Mouse (Mus musculus) hindbrain, embryonic 15.5 days (tissue): ENCODE measurements around the gene Sars2. TPM values are rescaled to one million over a fixed set of nuclear protein-coding genes. Genes with fewer than 3 reads are reported as not detected.

Experiments
- ATAC-seq: fragments of 200-750 bp; cut with Nextera tagmentation; 2 replicates; pipeline ENCODE4 v1.8.0; 2017; ENCODE audit warnings: low read depth, moderate number of reproducible peaks, moderate TSS enrichment; ENCODE audit not compliant: low FRiP score
- H3K27ac ChIP-seq: fragments of 300-500 bp; sonication (generic); replicated peaks from 2 replicates; pipeline ENCODE4 v1.5.1; 2015; ENCODE audit warnings: mild to moderate bottlenecking, inconsistent platforms
- H3K27me3 ChIP-seq: fragments of 300-500 bp; sonication (generic); 2 replicates; pipeline ENCODE4 v1.6.1; 2015; ENCODE audit warnings: control low read depth, inconsistent platforms
- H3K36me3 ChIP-seq: fragments of 300-500 bp; sonication (generic); 2 replicates; pipeline ENCODE4 v1.6.1; 2015; ENCODE audit warnings: control low read depth, inconsistent platforms
- H3K4me1 ChIP-seq: fragments of 300-500 bp; sonication (generic); replicated peaks from 2 replicates; pipeline ENCODE4 v1.6.1; 2015; ENCODE audit warnings: control low read depth, inconsistent platforms
- H3K4me2 ChIP-seq: fragments of 300-500 bp; sonication (generic); 2 replicates; pipeline ENCODE4 v1.6.1; 2015; ENCODE audit warnings: moderate library complexity, mild to moderate bottlenecking, inconsistent platforms
- H3K4me3 ChIP-seq: fragments of 300-500 bp; sonication (generic); 2 replicates; pipeline ENCODE4 v1.5.1; 2015; ENCODE audit warnings: mild to moderate bottlenecking, inconsistent platforms
- H3K9ac ChIP-seq: fragments of 300-500 bp; sonication (generic); 2 replicates; pipeline ENCODE4 v1.6.1; 2015; ENCODE audit warnings: inconsistent platforms
- H3K9me3 ChIP-seq: fragments of 300-500 bp; sonication (generic); 2 replicates; pipeline ENCODE4 v1.6.1; 2016; ENCODE audit warnings: control low read depth, inconsistent platforms
- WGBS: fragments of 180-500 bp; shearing (Covaris S2); methylation state at CpG from one replicate; pipeline ENCODE4 v1.1.7; 2015; 5-methylcytosine and 5-hydroxymethylcytosine counted together
- polyA plus RNA-seq: library from polyadenylated mRNA; unstranded; fragments of >200 nt; fragmentation: Nextera tagmentation; extraction: Ambion mirVana; gene quantifications from 2 replicates; pipeline ENCODE4 v1.2.1, GENCODE M21; 2015

The Sars2 gene
- polyA plus RNA-seq, 1 experiment from 2014 or later = 19.5 TPM

- 96% methylated on average over 9 of the region's 9 CpGs for WGBS
- Histone ChIP-seq H3K4me1 (peaks cover 16% of the 10 kb centered on the region), H3K4me2 (no peak overlapping the region), H3K36me3 (no peaks in the 10 kb centered on the region), H3K4me3 (no peak overlapping the region), H3K9ac (no peak overlapping the region), H3K9me3 (no peaks in the 10 kb centered on the region), H3K27ac (no peak overlapping the region), H3K27me3 (no peaks in the 10 kb centered on the region)
- ATAC-seq = no peak
These were observed 58.2 kb downstream of the Sars2 start for GRCm38 (mm10) chr7:28799994-28800393.

- Histone ChIP-seq H3K4me2 (no peak overlapping the region), H3K27me3 (no peaks in the 10 kb centered on the region), H3K27ac (no peak overlapping the region), H3K36me3 (no peaks in the 10 kb centered on the region), H3K4me3 (no peak overlapping the region), H3K4me1 (peaks cover 15% of the 10 kb centered on the region), H3K9ac (no peak overlapping the region), H3K9me3 (no peaks in the 10 kb centered on the region)
- ATAC-seq = no peak
- 75% methylated on average over 3 of the region's 3 CpGs for WGBS
These were observed 59.7 kb downstream of the Sars2 start for GRCm38 (mm10) chr7:28801451-28801850.

- WGBS = 26% methylated on average over 10 of the region's 10 CpGs
These were observed 60.3 kb downstream of the Sars2 start for GRCm38 (mm10) chr7:28801901-28802670.

GRCm38 (mm10) chr7:28802846-28803588 is 61.2 kb downstream of the Sars2 start:
- WGBS = 8% methylated on average over 10 of the region's 10 CpGs
- no peaks in the 10 kb centered on the region for H3K27me3 ChIP-seq
- H3K4me3 ChIP-seq = no peak overlapping the region
- H3K4me2 ChIP-seq = no peak overlapping the region
- H3K27ac ChIP-seq = peak overlapping the region; percentile 50; the same call in 1 of the 2 replicates
- no peak for ATAC-seq
- no peaks in the 10 kb centered on the region for H3K9me3 ChIP-seq
- H3K9ac ChIP-seq = no peak overlapping the region
- H3K4me1 ChIP-seq = peaks cover 15% of the 10 kb centered on the region
- H3K36me3 ChIP-seq = no peaks in the 10 kb centered on the region

More at GRCm38 (mm10) chr7:28801901-28802670, 60.3 kb downstream of the Sars2 start:
- Histone ChIP-seq H3K9ac (no peak overlapping the region), H3K27me3 (no peaks in the 10 kb centered on the region), H3K4me2 (no peak overlapping the region), H3K36me3 (no peaks in the 10 kb centered on the region), H3K4me1 (peaks cover 10% of the 10 kb centered on the region), H3K9me3 (no peaks in the 10 kb centered on the region), H3K4me3 (no peak overlapping the region), H3K27ac (peak overlapping the region; percentile 50; the same call in 1 of the 2 replicates)
- ATAC-seq = 0 out of 2 replicates have a peak, but pooled peaks have one; percentile 24

Other genes starting within 250 kb of the Sars2 start
- not detected in 2 replicates for gene Ifnl2, start 231.5 kb upstream of the Sars2 start, polyA plus RNA-seq
- gene Ifnl3, start 219.2 kb upstream of the Sars2 start, polyA plus RNA-seq = not detected in 2 replicates
- not detected in 2 replicates for gene Sycn, start 201.1 kb upstream of the Sars2 start, polyA plus RNA-seq
- gene Nccrp1, start 194.7 kb upstream of the Sars2 start, polyA plus RNA-seq = 0.19 TPM in 1 of 2 replicates, not detected in the other
- 23.3 and 28.1 TPM in 2 replicates for gene Samd4b, start 143.8 kb upstream of the Sars2 start, polyA plus RNA-seq
- gene Pak4, start 143.8 kb upstream of the Sars2 start, polyA plus RNA-seq = 20.2 TPM in 2 replicates
- 0.29 and 0.33 TPM in 2 replicates for gene Acp7, start 110.7 kb upstream of the Sars2 start, polyA plus RNA-seq
- gene Fbxo27, start 49.1 kb upstream of the Sars2 start, polyA plus RNA-seq = 10.1 and 13.4 TPM in 2 replicates
- 4.1 and 5.2 TPM in 2 replicates for gene Fbxo17, start 25.2 kb upstream of the Sars2 start, polyA plus RNA-seq
- gene Mrps12, start 172 bp upstream of the Sars2 start, polyA plus RNA-seq = 113 TPM in 2 replicates
- 0.54 and 0.71 TPM in 2 replicates for gene Ccer2, start 14.2 kb downstream of the Sars2 start, polyA plus RNA-seq
- gene Sirt2, start 24.7 kb downstream of the Sars2 start, polyA plus RNA-seq = 112 and 125 TPM in 2 replicates
- gene Nfkbib, start 25.5 kb downstream of the Sars2 start, polyA plus RNA-seq = 66.3 and 69.0 TPM in 2 replicates
- gene Rinl, start 47.0 kb downstream of the Sars2 start, polyA plus RNA-seq = 2.6 and 2.7 TPM in 2 replicates
- gene Hnrnpl, start 66.5 kb downstream of the Sars2 start, polyA plus RNA-seq = 162 and 180 TPM in 2 replicates
- gene Ech1, start 83.2 kb downstream of the Sars2 start, polyA plus RNA-seq = 97.8 and 98.0 TPM in 2 replicates
- gene Lgals4, start 91.9 kb downstream of the Sars2 start, polyA plus RNA-seq = 5.7 and 7.2 TPM in 2 replicates
- gene Lgals7, start 121.9 kb downstream of the Sars2 start, polyA plus RNA-seq = 4.7 and 7.9 TPM in 2 replicates
- gene Capn12, start 139.4 kb downstream of the Sars2 start, polyA plus RNA-seq = 0.51 and 0.58 TPM in 2 replicates
- 140 and 154 TPM in 2 replicates for gene Actn4, start 220.3 kb downstream of the Sars2 start, polyA plus RNA-seq
- 283 and 294 TPM in 2 replicates for gene Eif3k, start 239.9 kb downstream of the Sars2 start, polyA plus RNA-seq
- gene Map4k1, start 240.1 kb downstream of the Sars2 start, polyA plus RNA-seq = 10.6 and 10.8 TPM in 2 replicates